Mouse (Mus musculus) thymus, postnatal 10 days (tissue): ENCODE data around the gene Capn15.

Experiments
- DNase-seq, 2 experiments: peaks; one replicate each; pipeline ENCODE4 v3.0.0; 2021; ENCODE audit warnings: low spot score in 2 of 2

Capn15 gene

DNA sequence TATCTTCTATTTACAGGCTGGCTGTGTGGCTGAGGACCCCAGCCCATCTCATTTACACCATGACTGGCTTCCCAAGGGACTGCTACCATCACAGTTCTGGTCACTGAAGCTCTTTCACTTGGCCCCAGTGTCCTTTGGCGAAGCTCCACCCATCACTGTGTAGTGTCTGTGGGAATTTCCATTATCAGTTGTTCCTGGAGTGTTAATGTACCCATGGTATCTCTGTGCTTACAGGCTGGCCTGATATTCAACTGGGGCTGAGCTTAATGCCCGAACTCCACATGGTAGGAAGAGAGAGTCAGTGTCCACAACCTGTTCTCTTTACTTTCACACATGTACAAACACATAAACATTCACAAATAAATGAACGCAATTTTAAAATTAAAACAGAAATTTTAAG, 7.9 kb upstream of the Capn15 start:
- no peak for DNase-seq

DNA sequence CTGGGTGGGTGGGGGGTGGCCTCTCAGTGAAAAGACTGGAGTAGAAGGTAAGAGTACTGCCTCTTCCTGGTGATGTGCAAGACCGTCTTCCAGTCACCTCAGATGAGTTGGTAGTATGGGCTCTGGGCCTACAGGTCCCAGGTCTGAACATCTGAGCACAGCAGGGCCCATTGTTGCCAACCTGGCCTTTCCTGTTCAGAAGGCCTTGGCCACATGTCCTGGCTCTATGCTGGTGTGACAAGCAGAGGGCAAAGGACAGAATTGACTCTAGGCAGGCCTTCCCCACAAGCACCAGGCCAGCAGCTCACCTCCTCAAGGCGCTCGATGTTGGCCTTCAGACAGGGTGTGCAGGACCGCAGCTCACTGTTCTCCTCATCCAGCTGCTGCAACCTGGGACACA, 6.7 kb upstream of the Capn15 start:
- no peak for DNase-seq

DNA sequence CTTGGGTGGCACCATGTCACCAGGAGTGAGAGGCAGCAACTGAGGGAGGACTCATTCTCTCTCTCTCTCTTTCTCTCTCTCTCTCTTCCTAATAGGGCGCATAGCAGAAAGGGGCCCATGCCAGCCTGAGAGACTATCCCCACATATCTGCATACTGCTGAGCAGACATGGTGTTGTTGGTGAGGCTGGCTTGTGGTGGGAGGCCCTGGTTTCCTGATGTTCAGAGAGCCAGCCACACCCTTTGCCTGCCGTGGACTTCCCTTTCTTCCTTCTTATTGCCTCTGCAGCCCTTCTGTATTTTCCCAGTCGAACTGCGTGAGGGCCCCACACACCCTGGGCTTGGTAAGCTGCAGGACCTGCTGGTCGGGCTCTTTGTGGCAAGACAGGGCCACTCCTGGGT, 4.7 kb upstream of the Capn15 start:
- DNase-seq = no peak

DNA sequence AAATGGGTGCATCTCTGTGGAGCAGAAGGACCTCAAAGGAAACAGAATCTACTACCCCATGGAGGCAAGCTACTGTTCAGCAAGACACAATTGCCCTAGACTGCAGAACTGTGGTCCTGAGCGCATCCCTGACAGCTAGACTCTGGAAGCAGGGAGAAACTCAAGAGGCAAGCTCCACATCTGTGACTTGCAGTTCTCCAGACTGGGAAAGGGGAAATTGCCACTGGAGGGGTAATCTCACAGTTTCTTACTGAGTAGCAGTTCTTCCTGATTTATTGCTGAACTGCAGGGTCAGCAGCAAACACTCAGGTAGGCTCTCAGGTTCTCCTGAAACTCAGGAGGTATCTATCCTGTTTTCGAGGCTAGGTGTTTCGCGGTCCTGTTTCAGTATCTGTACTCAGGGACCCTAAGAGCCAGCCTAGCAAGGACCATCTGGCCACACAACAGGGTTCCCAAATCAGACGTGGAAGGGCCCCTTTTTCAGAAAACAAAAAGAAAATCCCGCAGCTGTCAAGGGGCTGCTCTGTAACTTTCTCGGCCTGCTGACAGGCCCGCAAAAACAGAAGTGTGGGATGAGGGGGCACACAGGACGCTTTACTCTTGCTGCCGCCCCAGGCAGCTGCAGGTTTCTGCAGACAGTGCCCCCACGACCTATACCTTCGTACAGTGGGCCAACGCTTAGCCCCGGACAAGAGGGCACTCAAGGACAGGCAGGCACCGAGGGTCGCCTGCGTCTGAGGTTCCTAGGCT, 865 bp downstream of the Capn15 start:
- DNase-seq = peak in 1 of 2 experiments; percentile 21

DNA sequence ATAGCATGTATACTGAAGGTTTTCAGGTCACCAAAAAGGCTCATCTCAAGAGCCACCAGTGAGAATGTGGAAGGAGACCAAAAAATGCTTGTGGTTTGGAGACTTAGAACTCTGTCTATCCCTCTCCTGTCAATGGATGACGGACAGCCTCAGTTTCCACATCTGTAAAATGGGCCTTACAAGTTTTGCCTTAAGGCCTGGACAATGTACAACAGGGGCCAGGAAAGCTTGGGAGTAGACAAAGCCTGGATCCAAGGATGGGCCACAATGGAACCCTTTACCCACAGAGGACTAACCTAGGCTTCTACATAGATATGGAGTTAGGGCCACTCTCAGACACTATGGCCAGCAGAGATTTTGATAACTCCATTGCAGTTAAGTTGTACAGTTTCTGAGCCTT, 1.5 kb downstream of the Capn15 start:
- DNase-seq = no peak

DNA sequence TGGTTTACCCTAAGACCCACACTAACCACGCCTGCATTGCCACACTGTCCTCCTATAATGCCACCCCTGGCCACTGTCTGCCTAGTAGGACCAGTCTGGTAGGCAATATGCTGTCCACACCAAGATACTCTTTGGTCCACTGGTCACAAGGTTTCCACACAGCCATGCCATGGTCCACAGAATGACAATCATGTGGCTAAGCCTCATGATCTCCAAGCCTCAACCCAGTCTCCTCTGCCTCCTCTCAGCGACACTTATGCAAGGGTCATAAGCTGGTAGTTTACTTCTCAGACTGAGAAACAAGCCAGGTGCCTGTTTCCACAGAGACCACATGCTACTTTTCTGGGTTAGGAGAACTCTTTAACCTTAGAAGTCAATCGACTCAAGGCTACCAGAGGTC, 2.7 kb downstream of the Capn15 start:
- no peak for DNase-seq

DNA sequence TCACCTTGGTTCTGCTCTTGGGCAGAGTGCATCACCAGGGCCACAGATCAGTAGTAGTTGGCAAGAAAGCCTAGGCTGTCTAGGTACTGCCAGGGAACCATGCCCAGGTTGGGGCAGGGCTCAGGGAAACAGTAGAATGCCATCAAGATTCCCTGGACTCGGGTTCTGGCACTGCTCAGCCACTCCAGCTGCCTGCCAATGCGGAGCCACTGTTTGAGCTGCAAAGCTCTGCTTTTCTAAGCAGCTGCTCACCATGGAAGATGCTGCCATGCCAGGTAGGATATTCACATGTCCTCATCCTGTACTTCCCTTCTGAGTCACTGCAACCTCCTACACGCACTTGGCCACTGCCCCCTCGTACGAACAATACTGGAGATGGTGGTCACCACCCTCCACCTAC, 4.7 kb downstream of the Capn15 start:
- DNase-seq = no peak

DNA sequence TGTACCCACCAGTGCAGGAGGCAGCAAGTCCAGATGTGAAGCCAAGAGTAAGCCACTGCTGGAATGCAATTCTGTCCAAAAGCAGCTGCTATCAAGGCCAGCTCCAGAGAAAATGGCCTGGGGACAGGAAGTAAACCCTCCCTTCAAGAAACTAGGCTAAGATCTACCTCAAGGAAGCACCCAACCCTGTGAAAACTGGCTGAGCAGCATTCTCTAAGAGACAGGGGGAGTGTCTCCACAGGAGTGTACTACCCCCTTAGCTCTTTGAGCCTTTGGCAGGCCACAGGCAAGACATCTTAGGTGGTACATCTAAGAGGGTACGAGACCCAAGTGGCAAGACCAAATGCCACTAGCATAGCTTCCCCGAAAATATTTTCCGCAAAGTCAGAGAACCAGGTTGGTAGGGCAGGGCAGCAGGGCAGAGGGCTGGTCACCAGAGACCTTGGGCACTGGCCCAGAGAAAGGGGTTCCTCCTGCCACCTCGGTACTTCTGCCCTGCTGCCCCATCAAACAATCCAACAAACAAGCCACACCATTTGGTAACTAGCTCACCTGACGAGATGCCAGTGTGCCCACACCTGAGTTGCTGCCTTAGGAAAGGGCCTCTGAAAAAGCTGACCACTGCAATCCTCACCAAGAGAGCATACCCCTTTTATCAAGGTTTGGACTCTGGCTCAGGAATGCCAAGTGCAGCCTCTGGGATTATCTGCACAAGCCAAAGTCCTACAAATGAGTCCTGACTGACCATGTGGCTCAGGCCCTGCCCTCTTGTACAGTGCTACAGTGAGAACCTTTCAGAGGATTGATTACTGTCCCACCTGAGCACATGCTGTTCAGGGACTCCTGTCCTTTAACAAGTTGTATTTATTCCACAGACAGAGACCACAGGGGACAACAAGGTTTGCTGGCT, 5.5 kb downstream of the Capn15 start:
- DNase-seq = no peak

DNA sequence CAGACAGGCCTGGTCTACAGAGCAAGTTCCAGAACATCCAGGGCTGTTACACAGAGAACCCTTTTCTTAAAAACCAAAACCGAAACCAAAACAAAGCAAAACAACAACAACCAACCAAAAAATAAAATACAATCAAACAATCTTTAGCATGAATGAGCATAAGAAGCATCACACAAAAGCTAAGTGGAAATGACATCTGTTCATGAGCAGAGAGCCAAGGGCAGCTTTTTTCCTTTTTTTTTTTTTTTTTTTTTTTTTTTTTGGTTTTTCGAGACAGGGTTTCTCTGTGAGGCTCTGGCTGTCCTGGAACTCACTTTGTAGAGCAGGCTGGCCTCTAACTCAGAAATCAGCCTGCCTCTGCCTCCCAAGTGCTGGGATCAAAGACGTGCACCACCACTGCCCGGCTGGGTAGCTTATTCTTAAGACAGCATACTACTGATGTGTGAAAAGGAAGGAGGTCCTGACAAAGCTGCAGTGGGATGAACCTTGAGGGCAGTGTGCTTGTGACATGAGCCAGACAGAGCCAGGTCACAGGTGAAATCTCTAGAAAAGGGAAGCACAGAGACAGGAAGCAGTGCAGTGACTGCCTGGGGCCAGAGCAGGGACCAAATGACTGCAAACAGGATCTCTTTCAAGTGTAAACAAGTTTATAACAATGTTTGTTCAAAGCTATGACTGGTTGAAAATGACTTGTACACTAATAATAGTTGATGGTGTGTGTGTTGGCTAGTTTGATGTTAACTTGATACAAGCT, 14.5 kb downstream of the Capn15 start:
- DNase-seq = no peak

DNA sequence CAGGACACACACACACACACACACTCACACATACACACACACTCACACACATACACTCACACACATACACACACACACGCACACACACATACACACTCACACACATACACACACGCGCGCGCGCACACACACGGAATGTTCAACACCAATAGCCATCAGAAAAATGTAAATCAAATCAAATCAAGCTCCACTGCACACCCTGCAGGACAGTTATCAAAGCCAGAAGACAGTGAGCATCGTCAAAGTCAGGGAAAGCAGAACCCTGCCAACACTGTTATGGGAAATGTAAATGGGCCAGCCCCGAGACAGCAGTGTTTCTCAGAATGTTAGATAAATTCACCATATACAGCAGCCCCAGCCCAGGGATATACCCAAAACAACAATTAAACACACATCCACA, 15.1 kb downstream of the Capn15 start:
- DNase-seq = no peak

DNA sequence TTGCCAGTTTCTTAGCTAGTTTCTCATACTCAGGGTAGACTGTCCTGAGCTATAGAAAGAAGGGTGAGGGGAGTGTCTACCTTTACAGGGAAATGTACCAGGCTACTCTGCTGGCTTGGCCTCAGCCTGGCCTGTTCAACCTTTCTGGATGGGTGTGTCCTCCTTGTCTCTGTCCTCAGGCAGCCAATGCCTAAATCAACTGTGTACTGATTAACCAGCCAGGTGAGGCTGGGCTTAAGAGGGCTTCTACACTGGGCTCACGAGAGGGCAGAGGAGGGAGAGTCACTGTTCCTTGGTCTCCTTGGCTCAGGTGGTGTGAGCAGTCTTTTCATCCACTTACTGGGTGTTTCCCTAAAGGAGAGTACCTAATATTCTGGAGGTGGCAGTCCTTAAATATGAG, 17.4 kb downstream of the Capn15 start:
- DNase-seq = no peak

DNA sequence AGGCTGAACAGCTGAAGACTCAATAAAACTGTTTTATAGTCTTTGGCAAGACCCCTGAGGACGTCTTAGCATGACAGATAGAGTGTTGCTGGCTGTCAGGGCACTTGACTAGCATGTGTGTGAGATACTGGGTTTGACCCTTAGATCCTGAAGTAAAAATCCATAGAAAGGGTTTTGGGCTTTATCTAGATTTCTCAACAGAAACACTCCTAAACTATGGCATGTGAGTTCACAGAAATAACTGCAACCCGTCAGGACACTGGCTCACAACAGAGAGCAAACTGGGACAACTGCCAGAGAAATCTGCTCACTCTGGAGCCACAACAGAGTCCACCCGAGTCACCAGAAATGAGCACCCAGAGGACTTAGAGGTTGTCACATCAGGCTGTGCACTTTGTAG, 17.9 kb downstream of the Capn15 start:
- no peak for DNase-seq

DNA sequence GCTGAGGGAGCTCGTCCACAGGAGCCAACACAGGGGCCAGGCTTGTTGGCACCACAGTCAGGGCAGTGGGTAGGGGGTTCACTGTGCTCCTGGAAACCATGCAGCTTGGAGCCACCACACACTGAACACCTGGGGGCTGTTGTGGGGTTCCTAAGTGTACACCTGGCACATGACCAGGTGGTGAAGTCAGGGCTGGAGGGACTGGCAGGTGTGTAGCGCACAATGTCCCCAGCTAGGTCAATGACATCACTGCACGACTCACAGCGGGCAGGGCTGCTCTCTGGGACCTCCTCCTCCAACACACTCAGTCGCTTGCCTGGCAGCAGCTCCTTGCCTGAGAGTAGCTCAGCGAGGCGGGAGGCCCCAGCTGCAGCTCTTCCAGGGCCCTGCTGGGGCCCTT, 21.3 kb downstream of the Capn15 start:
- DNase-seq = no peak

DNA sequence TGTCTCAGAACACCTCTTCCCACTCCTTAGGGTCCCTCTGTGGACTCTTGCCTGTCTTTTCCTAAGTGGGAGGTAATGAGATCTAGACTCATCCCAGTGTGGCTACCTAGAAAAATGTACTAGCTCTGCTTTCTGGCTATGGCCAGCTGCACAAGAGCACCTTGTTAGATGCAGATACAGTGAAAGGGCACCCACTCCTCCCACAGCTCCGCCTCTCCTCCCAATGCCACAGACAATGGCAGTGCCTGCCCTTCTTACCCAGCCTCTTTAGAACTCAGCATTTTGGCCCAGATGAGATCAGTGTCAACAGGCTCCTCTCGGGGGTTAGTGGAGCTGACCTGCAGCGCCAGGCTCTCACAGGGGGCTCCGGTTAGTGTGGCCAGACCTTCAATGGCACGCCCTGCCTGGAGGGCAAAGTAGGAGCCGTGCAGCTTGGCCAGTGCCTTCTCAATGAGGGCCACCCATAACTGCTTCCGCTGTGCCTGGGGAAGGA, 23.1 kb downstream of the Capn15 start:
- no peak for DNase-seq

DNA sequence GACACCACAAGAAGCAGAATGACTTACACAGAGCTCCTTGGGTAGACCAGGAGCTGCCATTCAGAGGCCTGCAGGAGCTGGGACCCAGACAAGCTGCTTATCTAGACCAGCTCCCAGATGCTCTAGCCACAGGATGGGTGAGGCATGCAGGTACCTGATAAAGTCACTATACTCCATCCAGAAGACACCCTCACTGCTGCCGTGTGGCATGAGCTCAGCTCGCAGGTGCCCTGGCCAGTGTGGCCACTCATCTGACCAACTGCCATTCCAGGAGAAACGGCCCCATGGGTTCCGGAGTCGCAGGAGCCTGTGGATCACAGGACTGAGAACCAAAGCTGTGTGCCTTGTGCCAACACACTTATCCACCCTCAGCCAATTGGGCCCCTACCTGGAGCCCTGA, 24.0 kb downstream of the Capn15 start:
- DNase-seq = no peak

DNA sequence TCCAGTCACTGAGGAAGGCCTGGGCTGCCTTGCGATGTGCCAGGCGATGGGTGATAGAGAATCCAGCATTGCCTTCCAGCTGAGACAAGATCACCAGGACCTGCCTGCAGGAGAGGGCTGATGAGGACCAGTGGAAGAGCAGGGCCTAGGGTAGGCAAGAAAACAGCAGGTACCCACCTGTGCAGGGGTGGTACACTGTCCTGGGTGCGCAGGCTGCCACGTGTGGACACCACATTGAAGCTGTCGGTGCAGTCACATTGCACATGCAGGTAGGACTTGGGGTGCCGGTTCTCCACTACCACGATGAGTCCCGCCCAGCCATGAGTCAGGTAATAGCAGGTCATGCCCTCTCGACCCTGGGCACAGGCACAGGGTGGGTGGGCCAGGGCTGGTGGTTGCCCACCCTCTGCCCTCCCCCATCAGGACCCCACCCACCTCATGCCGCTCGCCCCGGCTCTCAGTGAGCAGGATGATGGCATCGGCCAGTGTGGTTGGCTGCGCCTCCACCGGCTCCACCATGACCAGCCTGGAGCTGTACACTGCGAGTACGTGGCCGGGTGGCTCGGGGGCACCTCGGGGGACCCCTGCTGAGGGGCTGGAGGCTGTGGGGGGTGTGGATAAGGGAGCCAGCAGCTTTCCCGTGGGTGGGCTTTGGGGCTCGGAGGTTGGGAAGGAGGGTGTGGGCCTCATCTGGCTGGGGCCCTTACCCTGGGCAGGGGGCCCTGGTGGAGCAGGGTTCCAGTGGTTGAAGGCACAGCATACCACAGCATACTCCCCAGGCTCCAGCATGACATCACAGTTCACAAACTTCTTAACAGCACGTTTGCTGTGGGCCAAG, 25.7 kb downstream of the Capn15 start:
- no peak for DNase-seq

DNA sequence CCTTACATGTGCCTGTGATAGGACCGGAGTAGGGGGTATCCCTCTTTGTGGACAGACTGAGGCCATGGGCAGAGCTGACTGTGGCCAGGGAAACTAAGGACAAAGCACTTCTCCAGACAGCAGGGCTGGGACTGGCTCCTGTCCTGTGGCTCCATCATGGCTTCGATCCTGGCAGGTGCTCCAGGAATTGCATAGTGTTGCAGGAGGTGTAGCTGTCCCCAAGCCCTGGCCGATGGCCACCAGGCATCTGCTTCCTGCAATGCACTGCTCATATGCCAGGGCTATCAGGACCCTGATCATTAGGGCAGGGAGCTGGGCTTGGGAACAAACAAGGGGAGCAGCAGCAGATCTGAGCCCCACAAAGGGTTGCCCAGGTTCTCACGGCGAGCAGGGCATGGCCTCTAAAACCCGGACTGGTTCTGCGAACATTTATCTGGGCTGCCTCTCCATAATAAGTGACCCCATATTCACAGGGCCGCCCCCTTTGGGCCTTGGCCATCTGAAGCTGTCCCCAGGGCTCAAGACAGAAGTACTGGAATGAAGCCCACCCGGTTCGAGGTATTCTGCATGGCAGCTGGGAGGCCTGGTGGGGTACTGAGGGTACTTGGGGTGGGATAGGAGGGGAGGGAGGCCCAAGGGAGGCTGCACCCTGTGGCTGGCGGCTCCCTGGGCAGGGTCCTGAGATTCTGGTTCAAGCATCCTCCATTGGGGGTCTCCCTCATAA, 26.7 kb downstream of the Capn15 start:
- DNase-seq = no peak

DNA sequence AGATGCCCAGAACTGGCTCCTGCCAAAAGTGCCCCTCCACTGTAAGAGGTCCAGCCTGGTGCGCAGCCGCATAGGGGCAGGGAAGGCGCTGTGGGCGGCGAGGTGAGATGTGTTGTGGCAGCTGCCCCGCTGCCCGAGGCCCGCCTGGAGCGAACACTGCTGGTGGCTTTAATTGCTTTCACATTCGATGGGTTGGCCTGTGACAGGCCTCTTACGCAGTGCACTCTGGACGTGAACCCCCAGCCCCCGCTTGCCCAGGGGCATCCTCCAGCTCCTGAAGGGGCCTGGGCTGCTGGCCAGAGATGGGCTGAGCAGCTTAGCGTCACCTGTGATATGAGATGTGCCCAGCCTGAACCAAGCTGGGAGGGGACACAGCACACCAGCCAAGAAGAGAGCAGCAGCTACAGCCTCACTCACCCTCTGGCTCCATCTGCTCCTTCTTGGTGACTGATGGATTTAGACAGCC, 28.0 kb downstream of the Capn15 start:
- DNase-seq = no peak

DNA sequence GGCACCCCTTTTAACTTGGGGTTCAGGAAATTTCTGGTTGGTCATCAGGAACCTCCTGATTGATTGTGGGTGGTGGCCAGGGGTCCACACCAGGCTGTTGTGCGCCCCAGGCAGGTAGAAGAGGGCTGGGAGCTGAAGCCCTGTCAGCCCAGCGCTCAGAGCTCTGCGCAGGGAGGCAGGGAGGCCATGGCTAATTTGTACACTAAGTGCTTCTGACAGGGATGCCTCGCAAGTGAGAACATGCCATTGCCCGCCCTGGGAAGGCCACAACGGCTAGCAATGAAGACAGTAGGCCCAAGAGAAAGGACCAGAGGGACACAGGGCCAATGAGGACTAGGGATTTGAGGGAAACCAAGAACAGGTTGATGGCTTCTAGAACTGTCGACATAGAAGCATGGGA, 29.0 kb downstream of the Capn15 start:
- no peak for DNase-seq

DNA sequence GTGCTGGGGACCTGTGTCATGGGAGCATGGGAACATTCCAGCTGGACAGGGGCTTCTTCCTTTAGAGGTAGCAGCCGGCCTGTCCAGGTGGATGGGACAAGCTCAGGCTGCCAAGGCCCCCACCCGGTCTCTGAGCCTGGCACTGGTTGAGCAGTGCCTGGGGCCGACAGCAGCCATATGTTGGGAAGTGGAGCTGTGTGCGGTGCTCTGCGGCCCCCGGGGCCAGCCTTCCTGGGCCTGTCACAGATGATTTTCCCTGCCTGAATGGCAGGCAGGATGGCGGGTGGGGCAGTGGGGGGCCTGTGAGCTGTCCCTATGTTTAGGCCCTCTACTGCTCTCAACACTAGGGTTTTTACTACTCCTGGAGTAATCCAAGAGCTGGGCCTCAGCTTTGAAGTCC, 29.4 kb downstream of the Capn15 start:
- no peak for DNase-seq

DNA sequence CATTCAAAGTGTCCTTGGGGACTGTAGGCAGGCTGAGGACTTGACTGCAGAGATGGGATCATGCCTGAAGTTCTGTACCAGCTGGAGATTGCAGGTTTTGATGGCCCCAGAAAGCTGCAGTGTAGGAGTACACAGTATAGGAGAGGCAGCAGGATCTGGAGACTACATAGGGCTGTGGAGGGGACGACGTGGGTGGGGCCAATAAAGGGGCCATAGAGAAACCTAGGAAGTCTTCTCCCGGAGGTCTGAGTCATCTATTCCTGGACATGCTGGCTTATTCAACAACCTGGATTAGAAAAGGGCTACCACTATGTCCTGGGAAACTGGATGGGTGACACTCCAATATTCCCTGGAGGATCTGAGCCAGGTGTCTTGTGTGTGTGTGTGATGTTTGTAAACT, 29.9 kb downstream of the Capn15 start:
- DNase-seq = no peak
